Mouse (Mus musculus) adrenal gland, adult 2 months (tissue): ENCODE data around the gene Olfr1341. TPM values are rescaled to one million over a fixed set of nuclear protein-coding genes. Genes with fewer than 3 reads are reported as not detected.

ENCODE experiments used
- DNase-seq: peaks from one replicate; pipeline ENCODE4 v3.0.0; 2021
- long read RNA-seq: library from polyadenylated mRNA; stranded (forward); transcript quantifications from one replicate; pipeline ENCODE4 v2.0.0, GENCODE M21; 2021
- polyA plus RNA-seq: library from polyadenylated mRNA; depleted of rRNA; stranded (reverse); fragments of >200 nt; gene quantifications from 2 replicates; pipeline ENCODE4 v1.2.3, GENCODE M21; 2012; rRNA removed
- total RNA-seq, 2 experiments: library from RNA; stranded (reverse); gene quantifications; 2 replicates each; pipeline ENCODE4 v1.2.3; 2021

The Olfr1341 gene
- not detected for total RNA-seq
- not detected in 2 replicates for polyA plus RNA-seq
- long read RNA-seq = 0 reads

- no peak for DNase-seq
These were observed at the start of gene Olfr1341 for GRCm38 (mm10) chr4:118703223-118703622. TSS of gene Olfr1341 (plus strand) at chr4:118703523.

- no peak for DNase-seq
These were observed 44.7 kb upstream of the Olfr1341 start, which contains the start of gene Olfr62 for GRCm38 (mm10) chr4:118658652-118659051. TSS of gene Olfr62 (plus strand) at chr4:118658952.

DNA sequence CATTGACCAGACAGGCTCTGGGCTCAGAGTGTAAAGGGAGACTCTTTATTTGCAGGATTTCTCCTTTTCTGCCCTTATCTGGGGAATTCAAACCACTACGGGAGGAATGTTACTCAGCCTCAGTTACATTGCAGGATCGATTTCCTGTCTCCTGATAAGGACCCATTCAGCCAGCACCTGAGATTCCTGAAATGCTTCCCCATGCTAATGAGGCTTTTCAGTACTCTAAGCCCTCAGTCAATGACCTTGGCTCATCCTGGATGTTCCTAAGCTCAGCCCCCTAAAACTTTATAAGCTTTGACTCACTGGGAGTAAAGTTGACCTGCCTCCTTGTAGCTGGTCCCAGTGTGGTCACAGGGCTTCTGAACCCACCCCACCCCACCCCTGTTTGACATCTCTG is 16.2 kb upstream of the Olfr1341 start:
- no peak for DNase-seq

GRCm38 (mm10) chr4:118692412-118692973 is 10.8 kb upstream of the Olfr1341 start, which contains the start of gene Olfr1342:
TSS of gene Olfr1342 (minus strand) at chr4:118692756.
- no peak for DNase-seq

GRCm38 (mm10) chr4:118693812-118694211 is 9.5 kb upstream of the Olfr1341 start:
- DNase-seq = no peak

- DNase-seq = no peak
These were observed 4.8 kb downstream of the Olfr1341 start for GRCm38 (mm10) chr4:118708086-118708485.

DNA sequence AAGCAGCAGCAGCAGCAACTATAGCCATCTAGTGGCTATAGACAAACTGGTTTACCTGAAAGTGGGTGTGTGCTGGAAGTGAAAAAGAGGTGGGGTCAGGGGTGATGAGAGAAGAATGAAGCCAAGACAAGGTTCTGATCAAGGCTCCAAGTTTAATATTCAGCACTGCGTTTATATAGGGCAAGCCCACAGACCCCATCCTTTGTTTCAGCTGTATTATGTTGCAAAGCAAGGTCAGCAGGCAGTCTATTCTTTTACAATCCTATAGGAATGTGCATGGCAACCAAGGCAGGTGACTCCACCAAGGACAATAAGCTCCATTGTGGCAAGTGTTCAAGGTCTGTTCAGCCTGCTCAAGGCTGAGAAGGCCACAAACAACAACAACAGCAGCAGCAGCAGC is 8.3 kb downstream of the Olfr1341 start:
- no peak for DNase-seq

GRCm38 (mm10) chr4:118719838-118720237 is 16.5 kb downstream of the Olfr1341 start, which contains the start of gene Olfr1340:
TSS of gene Olfr1340 (plus strand) at chr4:118720138.
- no peak for DNase-seq

DNA sequence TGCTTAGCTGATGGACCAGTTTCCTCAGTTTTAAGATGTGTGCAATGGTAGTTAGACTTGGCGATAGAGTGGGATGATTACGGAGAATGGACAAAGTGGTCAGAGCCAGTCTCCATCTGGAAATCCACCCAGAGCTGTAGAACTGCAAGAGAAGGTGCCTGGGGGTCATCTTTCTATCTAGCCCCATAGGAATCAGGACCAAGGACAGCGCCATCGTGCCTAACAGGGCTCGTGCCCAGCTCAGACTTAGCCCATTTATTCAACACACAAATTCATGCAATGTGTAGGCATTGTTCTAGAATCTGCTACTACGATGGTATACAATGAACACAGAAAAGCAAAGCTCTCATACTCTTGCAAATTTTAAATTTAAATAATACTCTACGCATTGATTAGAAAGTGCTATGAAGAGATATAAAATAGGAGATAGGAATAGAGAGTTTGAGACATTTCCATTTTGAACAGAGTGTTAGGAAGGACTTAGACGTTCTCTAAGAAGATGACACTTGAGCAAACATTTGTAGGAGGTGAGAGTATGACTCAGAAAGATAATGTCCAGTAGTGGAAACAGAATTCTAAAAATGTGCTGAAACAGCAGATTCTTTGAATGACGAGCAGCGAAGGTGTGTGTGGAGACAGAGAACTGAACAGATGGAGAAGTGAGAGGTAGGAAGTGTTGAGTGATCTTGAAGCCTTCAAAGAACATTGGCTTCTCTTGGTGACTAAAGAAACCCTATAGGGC is 18.6 kb downstream of the Olfr1341 start:
- DNase-seq = no peak

DNA sequence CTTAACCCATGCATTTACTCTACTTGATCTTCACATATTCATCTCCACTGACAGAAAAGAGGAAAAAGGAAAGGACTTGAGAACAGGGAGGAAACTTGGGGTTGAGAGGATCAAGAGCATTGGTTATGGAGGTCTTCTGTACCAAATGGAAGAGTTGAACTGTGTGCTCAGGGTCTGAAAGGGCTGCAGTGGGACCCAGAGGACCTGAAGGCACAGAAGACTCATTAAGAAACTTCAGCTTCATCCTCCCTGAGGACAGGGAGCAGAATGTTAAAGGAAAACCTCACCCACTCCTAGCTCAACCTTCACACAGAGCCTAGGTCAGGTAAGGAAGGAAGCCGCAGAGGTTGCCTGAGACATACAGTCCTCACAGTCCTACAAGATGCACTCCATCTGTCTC is 28.6 kb downstream of the Olfr1341 start, which contains the start of gene Olfr1339:
Gene Olfr1339, plus strand, starts transcription at position 301 of the 400 bp plus-strand sequence.
- no peak for DNase-seq

- DNase-seq = no peak
These were observed 36.3 kb downstream of the Olfr1341 start for GRCm38 (mm10) chr4:118739574-118739973.

- DNase-seq = no peak
These were observed 37.8 kb downstream of the Olfr1341 start for GRCm38 (mm10) chr4:118740988-118741698.

- no peak for DNase-seq
These were observed 38.6 kb downstream of the Olfr1341 start for GRCm38 (mm10) chr4:118741881-118742280.

DNA sequence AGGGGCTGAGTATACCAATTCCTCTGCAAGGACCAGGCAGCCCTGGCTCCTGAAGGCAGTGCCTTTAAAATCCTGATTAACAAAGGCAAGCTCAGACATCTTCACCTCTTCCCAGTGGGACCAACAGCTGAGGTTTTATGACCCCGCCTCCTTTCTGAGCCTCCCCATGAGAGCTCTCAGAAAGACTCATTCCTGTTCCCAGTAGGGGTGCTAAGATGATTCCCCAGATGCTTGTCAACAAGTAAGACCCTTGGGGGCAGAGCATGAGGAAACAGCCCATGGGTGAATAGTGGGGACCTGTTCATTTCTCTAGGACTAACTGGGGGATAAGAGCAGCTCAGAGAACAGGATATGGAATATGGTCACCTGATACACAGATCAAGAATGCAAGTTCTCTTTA is 55.3 kb downstream of the Olfr1341 start, which contains the start of gene Olfr1338:
Gene Olfr1338, minus strand, starts transcription at position 101 of the 400 bp plus-strand sequence.
- no peak for DNase-seq

Other genes starting within 250 kb of the Olfr1341 start
- gene Mpl, start 246.0 kb upstream of the Olfr1341 start, total RNA-seq = under 1 TPM in 1 of 2 experiments, not detected in 1; 0.17 TPM
- gene Mpl, start 246.0 kb upstream of the Olfr1341 start, polyA plus RNA-seq = 0.04 TPM in 1 of 2 replicates, not detected in the other
- 10 to 100 TPM; 30.3 to 52.5 TPM for gene Tie1, start 213.5 kb upstream of the Olfr1341 start, total RNA-seq
- 78.4 and 96.9 TPM in 2 replicates for gene Tie1, start 213.5 kb upstream of the Olfr1341 start, polyA plus RNA-seq
- not detected for gene 2610528J11Rik, start 176.5 kb upstream of the Olfr1341 start, total RNA-seq
- gene 2610528J11Rik, start 176.5 kb upstream of the Olfr1341 start, polyA plus RNA-seq = not detected in 2 replicates
- under 1 TPM in 1 of 2 experiments, not detected in 1; 0.21 TPM for gene Tmem125, start 159.5 kb upstream of the Olfr1341 start, total RNA-seq
- 0.17 and 0.33 TPM in 2 replicates for gene Tmem125, start 159.5 kb upstream of the Olfr1341 start, polyA plus RNA-seq
- under 1 TPM in 1 of 2 experiments, not detected in 1; 0.06 TPM for gene Cfap57, start 82.7 kb upstream of the Olfr1341 start, total RNA-seq
- gene Cfap57, start 82.7 kb upstream of the Olfr1341 start, polyA plus RNA-seq = not detected in 2 replicates
- gene Ebna1bp2, start 82.7 kb upstream of the Olfr1341 start, total RNA-seq = 10 to 100 TPM; 78.5 to 82.0 TPM
- gene Ebna1bp2, start 82.7 kb upstream of the Olfr1341 start, polyA plus RNA-seq = 6.1 and 10.3 TPM in 2 replicates
- gene Olfr62, start 44.6 kb upstream of the Olfr1341 start, total RNA-seq = not detected
- not detected in 2 replicates for gene Olfr62, start 44.6 kb upstream of the Olfr1341 start, polyA plus RNA-seq
- not detected for gene Olfr1342, start 10.8 kb upstream of the Olfr1341 start, total RNA-seq
- not detected in 2 replicates for gene Olfr1342, start 10.8 kb upstream of the Olfr1341 start, polyA plus RNA-seq
- not detected for gene Olfr1340, start 16.6 kb downstream of the Olfr1341 start, total RNA-seq
- gene Olfr1340, start 16.6 kb downstream of the Olfr1341 start, polyA plus RNA-seq = not detected in 2 replicates
- gene Olfr1339, start 28.7 kb downstream of the Olfr1341 start, total RNA-seq = not detected
- gene Olfr1339, start 28.7 kb downstream of the Olfr1341 start, polyA plus RNA-seq = not detected in 2 replicates
- not detected for gene Olfr1338, start 55.2 kb downstream of the Olfr1341 start, total RNA-seq
- not detected in 2 replicates for gene Olfr1338, start 55.2 kb downstream of the Olfr1341 start, polyA plus RNA-seq
- not detected for gene Olfr1337, start 79.1 kb downstream of the Olfr1341 start, total RNA-seq
- not detected in 2 replicates for gene Olfr1337, start 79.1 kb downstream of the Olfr1341 start, polyA plus RNA-seq
- gene Olfr1335, start 106.4 kb downstream of the Olfr1341 start, total RNA-seq = not detected
- gene Olfr1335, start 106.4 kb downstream of the Olfr1341 start, polyA plus RNA-seq = not detected in 2 replicates
- gene Olfr1333, start 132.8 kb downstream of the Olfr1341 start, total RNA-seq = not detected
- not detected in 2 replicates for gene Olfr1333, start 132.8 kb downstream of the Olfr1341 start, polyA plus RNA-seq
- not detected for gene Olfr1331, start 161.1 kb downstream of the Olfr1341 start, total RNA-seq
- gene Olfr1331, start 161.1 kb downstream of the Olfr1341 start, polyA plus RNA-seq = not detected in 2 replicates
- not detected for gene Olfr1330, start 185.1 kb downstream of the Olfr1341 start, total RNA-seq
- not detected in 2 replicates for gene Olfr1330, start 185.1 kb downstream of the Olfr1341 start, polyA plus RNA-seq
- gene Olfr1329, start 213.9 kb downstream of the Olfr1341 start, total RNA-seq = not detected
- gene Olfr1329, start 213.9 kb downstream of the Olfr1341 start, polyA plus RNA-seq = not detected in 2 replicates
- gene Olfr1328, start 235.1 kb downstream of the Olfr1341 start, total RNA-seq = not detected
- not detected in 2 replicates for gene Olfr1328, start 235.1 kb downstream of the Olfr1341 start, polyA plus RNA-seq